Mouse (Mus musculus) duodenum, adult 2 months (tissue): ENCODE measurements around the gene Tbl1xr1. TPM values are rescaled to one million over a fixed set of nuclear protein-coding genes. Genes with fewer than 3 reads are reported as not detected.

Source experiments
- polyA plus RNA-seq: library from polyadenylated mRNA; depleted of rRNA; stranded (reverse); fragments of >200 nt; gene quantifications from 2 replicates; pipeline ENCODE4 v1.2.3, GENCODE M21; 2012; ENCODE audit warnings: low replicate concordance; rRNA removed

The Tbl1xr1 gene
- polyA plus RNA-seq: 13.8 and 14.2 TPM in 2 replicates

DNA sequence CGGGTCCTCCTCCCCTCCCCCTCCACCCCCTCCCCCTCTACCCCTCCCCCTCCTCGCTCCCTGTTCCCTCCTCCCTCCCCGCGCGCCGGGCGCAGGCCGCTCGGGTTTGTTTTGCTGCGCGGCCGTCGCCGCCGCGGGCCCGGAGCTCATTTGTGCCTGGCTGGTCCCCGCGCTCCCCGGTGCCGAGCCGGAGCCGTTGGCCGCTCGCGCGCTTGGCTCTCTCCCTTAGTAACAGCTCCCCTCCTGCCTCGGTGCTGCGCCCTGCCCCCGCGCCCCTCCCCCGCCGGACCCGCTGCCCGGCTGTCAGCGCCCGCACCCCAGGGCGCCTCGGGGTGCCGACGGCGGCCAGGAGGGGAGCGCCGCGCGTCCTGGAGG is at the start of gene Tbl1xr1:
Gene Tbl1xr1 (plus strand): TSS at position 92 of the 375 bp plus-strand sequence.

